Mouse (Mus musculus): Measurements from ENCODE around the gene Vti1a. TPM values are rescaled to one million over a fixed set of nuclear protein-coding genes. Genes with fewer than 3 reads are reported as not detected.

The Vti1a gene
- total RNA-seq (2017) = 31.8 and 44.3 TPM in 2 replicates

DNA sequence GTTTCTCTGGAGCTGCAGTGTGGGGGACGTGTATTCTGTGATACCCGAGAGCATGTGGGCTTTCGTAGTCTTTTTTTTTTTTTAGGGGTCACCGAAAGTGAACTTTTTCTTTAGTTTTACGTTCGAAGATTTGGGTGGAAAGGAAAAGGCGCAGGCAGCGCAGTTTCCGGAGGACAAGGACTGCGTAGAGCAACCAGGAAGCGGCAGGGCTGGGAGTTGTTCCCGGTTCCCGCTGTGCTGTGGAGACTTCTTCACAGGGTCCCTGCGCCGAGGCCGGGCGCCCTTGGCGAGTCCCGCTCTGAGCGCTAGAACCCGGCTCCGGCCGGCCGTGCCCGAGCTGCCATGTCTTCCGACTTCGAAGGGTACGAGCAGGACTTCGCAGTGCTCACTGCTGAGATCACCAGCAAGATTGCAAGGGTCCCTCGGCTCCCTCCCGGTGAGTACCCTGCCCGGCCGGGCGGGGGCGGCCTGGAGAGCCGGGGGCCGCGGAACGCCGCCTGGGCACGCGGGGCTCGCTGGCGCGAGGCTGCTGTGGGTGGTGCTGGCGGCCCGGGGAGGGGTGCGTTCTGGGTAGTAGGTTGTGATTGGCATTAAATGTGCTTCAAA is at the start of gene Vti1a:
Vti1a (plus strand) TSS at position 187 of the 606 bp plus-strand sequence.
- peak; percentile 84 for ATAC-seq (replicated peaks in 1 of 2; ENCODE audit: insufficient read depth in 1 of 2, low FRiP score in 2 of 2, low TSS enrichment in 1 of 2, low read depth in 1 of 2, poor library complexity in 2 of 2, severe bottlenecking in 2 of 2)

DNA sequence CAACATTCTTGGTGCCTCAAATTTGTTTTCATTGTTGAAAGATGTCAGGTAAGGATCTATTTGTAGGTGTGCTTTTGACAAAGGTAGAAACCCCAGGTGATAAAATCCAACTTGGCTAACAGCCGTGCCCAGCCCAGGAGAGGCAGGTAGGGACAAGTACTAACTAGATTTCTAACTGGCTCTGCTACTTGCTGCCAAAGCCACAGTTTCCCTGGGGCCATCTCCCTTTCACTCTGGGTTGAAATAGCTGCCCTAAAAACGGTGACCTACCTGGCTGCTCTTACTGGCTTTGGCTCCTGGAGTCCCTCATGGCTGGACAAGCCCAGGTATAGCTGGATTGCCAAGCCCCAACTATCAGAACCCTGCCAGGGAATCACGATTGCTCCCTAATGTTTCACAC is 49.3 kb upstream of the Vti1a start:
- ATAC-seq (replicated peaks in 1 of 2; ENCODE audit: insufficient read depth in 1 of 2, low FRiP score in 2 of 2, low TSS enrichment in 1 of 2, low read depth in 1 of 2, poor library complexity in 2 of 2, severe bottlenecking in 2 of 2) = no peak

DNA sequence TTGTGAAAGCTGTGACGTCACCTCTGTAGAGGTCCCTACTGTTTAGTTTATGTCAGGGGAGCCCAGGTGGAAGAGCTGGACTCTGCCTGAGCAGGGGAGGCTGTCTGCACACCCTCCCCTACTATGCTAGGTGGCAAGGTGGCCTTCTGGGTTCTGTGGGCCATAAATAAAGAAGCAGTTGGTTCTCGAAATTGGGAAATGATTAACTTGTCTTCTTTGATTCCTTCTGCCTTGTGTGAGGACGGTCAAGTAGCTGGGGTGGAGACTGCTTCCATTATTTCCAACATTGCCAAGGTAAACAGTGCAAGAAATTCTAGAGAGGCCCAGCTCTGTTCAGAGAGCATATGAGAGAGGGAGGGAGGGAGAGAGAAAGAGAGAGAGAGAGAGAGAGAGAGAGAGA is 47.9 kb upstream of the Vti1a start:
- no peak for ATAC-seq (replicated peaks in 1 of 2; ENCODE audit: insufficient read depth in 1 of 2, low FRiP score in 2 of 2, low TSS enrichment in 1 of 2, low read depth in 1 of 2, poor library complexity in 2 of 2, severe bottlenecking in 2 of 2)

DNA sequence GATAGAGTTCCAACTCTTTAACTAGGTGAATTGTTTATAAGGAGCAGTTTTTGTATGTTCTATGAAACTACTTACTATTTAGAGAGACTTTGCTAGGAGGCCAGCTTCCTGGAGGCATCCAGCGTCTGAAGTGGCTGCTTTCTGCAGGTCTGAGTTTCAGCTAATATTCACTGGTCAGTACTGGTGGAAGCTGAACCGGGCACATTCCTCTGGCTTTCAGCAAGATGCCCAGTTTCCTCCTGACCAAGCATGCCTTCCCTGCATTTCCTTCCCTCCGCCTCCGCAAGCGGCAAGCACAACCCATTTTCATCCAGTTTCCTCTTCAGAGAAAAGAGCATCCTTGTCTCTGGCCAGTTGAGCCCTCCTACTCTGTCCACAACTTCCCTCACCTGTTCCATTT is 47.0 kb upstream of the Vti1a start:
- no peak for ATAC-seq (replicated peaks in 1 of 2; ENCODE audit: insufficient read depth in 1 of 2, low FRiP score in 2 of 2, low TSS enrichment in 1 of 2, low read depth in 1 of 2, poor library complexity in 2 of 2, severe bottlenecking in 2 of 2)

DNA sequence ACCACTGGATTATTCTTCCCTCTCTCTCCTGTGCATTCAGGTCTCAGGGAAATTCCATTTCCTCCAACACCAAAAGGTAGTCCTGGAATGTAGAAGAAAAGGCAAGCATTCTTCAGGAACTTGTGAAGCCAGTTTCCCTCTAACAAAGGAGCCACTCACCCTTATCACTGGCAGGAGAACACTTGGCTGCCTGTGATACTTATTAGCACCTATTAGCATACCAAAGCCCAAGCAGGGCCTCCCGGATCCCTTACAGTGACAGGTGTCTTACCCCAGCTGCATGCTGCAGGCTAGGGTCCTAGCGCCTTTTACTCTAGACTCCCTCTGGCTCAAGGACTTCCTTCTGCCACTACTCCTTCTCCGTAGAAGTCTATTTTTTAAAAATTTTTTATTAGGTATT is 44.6 kb upstream of the Vti1a start:
- ATAC-seq (replicated peaks in 1 of 2; ENCODE audit: insufficient read depth in 1 of 2, low FRiP score in 2 of 2, low TSS enrichment in 1 of 2, low read depth in 1 of 2, poor library complexity in 2 of 2, severe bottlenecking in 2 of 2) = no peak

DNA sequence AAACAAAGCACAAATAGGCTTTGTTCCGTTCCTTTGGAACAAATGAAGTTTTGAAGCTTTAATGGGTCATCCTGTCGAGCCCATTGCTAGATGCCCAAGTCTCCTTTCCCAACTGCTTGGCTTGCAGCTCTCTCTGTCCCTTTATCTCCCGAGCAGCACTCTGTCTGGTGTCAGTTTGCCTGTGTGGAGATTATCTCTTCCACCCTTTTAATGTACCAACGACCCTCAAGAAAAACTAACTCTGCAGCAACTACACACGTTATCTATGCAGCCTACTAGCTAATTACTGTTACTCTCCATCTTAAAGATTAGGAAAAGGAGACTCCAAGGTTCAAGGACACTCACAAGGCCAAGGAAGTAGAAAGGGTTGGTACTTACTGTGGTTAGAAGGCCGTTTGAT is 42.8 kb upstream of the Vti1a start:
- no peak for ATAC-seq (replicated peaks in 1 of 2; ENCODE audit: insufficient read depth in 1 of 2, low FRiP score in 2 of 2, low TSS enrichment in 1 of 2, low read depth in 1 of 2, poor library complexity in 2 of 2, severe bottlenecking in 2 of 2)

DNA sequence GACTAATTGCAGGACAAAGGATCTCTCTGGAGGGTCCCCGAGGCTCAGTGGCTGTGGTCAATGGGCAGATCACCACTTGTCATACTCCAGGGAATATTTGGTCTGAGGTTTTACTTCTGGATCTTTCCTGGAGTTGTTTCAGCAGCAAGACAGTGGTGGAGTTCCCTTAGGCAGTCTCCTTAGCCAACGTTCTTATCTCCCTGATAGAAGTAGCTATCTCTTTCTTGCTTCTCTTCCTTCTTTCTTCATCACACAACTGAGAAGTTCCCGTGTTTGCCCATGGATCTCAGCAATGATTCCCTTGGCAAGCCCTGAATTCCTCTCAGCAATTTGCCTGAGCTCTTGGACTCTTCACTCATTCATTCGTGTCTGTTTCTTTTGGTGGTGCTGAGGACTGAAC is 40.0 kb upstream of the Vti1a start:
- ATAC-seq (replicated peaks in 1 of 2; ENCODE audit: insufficient read depth in 1 of 2, low FRiP score in 2 of 2, low TSS enrichment in 1 of 2, low read depth in 1 of 2, poor library complexity in 2 of 2, severe bottlenecking in 2 of 2) = no peak

DNA sequence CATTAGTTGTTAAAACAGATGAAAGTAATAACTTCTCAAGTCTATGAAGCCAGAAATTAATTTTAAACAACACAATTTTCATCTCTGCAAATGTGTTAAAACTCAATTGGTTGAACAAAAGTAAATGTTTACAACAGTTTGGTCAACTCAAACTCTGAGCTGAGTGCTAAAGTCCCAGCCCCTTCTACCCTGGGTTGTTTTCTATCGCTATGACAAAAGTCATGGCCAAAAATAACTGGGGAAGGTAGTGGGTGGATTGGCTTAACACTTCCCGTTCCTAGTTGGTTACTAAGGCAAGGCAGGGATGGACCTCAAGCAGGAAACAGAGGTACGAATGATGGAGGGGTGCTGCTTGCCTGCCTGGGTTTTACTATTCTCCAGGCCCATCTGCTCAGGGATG is 39.3 kb upstream of the Vti1a start:
- no peak for ATAC-seq (replicated peaks in 1 of 2; ENCODE audit: insufficient read depth in 1 of 2, low FRiP score in 2 of 2, low TSS enrichment in 1 of 2, low read depth in 1 of 2, poor library complexity in 2 of 2, severe bottlenecking in 2 of 2)

DNA sequence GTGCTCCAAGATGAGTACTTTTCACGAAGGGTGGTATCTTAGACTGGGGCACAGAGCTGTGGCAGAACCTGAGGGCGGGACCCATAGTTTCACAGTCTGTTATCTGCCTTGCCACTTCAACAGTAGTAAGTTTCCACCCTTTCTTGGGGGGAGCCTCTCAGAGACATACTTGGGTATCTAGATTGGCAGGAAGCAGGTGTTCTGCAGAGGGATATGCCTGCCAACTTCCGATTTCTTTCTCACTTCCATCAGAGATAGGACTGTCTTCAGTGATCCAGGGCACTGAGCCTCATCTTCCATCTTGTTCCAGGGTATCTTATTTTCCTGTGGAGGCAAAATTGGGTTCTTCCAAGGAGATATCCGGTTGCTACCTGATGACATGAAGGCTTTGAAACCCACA is 32.0 kb upstream of the Vti1a start:
- ATAC-seq (replicated peaks in 1 of 2; ENCODE audit: insufficient read depth in 1 of 2, low FRiP score in 2 of 2, low TSS enrichment in 1 of 2, low read depth in 1 of 2, poor library complexity in 2 of 2, severe bottlenecking in 2 of 2) = peak; percentile 42 to 56; a peak in 2 of 4 replicates

DNA sequence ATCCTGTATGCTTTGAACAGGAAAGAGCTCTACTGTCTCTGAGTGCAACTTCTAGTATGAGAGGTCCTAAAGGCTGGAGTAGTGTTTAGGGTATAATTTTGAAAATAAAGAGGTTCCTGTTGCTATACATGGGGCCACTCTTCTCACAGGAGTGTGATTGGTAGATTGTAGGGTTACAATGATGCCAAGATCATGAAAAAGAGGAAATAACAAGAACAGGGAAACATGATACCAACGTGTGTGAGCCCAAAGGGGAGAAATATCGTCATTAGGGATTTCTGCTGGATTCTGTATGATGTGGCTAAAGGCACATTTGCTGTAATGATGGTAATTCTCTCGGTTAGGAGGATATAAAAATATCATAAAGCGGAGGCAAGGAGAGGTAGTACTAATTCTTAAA is 30.1 kb upstream of the Vti1a start:
- ATAC-seq (replicated peaks in 1 of 2; ENCODE audit: insufficient read depth in 1 of 2, low FRiP score in 2 of 2, low TSS enrichment in 1 of 2, low read depth in 1 of 2, poor library complexity in 2 of 2, severe bottlenecking in 2 of 2) = no peak

DNA sequence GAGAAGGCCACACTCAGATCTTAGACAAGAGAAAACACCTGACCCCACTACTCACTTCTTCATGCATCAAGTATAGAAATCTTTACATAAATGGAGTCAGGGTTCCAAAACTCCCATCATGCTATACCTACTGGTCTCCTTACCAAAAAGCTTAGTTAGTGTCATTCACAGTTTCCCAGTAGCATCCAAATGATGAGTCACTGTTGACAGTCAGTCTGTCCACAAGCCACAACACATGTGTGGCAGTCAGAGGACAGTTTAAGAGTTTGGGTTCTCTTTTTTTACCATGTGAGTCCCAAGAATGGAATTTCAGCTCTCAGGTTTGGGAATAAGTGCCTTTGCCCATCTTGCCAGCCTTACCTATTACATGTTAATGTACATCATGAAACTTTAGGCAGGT is 27.1 kb upstream of the Vti1a start:
- ATAC-seq (replicated peaks in 1 of 2; ENCODE audit: insufficient read depth in 1 of 2, low FRiP score in 2 of 2, low TSS enrichment in 1 of 2, low read depth in 1 of 2, poor library complexity in 2 of 2, severe bottlenecking in 2 of 2) = no peak

DNA sequence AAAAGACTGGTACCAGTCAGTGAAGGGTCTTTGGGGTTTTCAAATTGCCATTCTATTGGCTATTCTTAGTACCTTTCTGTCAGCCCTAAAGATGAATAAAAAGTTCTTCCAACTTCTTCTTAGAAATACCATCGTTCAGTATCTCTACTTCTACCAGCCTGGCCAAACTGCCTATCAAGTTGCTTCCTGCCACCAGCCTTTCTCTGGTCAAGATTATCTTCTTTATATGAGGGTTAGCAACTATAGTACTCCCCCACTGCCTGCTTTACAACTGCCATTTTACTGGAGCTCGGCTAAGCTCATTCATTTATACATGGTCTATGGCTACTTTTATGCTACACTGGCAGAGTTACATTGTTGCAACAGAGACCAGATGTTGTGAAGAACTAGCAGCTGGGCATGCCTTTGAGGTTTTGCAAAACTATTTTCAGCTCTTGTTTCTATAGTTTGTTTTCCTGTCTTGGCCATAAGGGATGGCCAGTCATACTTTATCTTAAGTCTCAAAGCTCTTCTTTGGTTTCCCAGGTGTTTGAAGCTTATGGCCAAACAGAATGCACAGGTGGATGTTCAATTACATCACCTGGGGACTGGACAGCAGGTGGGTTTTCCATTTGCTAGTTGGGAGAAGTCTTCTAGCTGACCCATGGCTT is 25.3 kb upstream of the Vti1a start:
- ATAC-seq (replicated peaks in 1 of 2; ENCODE audit: insufficient read depth in 1 of 2, low FRiP score in 2 of 2, low TSS enrichment in 1 of 2, low read depth in 1 of 2, poor library complexity in 2 of 2, severe bottlenecking in 2 of 2) = no peak

DNA sequence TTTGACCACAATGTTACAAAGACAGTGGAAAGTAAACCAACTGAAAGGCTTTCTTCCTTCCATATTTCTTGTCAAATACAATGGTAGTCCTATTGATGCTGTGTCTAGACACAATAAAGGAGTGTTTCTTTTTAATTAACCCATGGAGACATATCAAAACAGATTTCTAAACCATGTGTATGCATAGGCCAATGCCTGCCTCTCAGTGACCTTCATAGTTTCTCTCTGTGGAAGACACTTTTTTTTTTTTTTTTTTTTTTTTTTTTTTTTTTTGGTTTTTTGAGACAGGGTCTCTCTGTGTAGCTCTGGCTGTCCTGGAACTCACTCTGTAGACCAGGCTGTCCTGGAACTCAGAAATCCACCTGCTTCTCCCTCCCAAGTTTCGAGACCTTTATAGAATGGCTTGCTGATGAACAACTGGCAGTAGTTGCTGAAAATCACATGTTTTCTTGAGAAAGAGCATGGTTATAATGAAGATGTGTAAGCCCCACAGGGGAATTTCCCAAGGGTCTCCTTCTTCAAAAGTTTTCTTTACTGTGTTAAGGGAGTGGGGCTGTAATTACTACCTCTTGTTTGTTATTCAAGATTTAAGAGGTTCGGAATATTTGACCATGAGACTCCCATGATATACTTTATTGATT is 23.8 kb upstream of the Vti1a start:
- ATAC-seq (replicated peaks in 1 of 2; ENCODE audit: insufficient read depth in 1 of 2, low FRiP score in 2 of 2, low TSS enrichment in 1 of 2, low read depth in 1 of 2, poor library complexity in 2 of 2, severe bottlenecking in 2 of 2) = no peak

DNA sequence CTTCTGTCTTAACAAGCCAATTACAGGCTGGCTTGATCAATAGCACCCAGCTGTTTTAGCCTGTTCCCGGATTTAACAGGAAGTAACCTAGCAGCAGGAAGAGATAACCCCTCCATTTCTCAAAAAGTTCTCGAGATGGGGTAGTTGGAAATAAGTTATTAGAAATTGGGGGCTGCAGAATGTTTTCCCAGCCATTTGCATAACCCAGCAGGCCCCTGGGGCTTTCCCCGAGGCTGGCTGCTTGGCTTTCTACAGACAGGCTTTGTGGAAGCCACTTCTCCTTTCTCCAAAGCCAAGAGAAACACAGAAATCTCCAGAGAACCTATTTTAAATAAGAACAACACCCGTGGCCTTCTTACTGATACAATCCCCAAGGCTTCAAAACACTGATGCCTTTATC is 22.9 kb upstream of the Vti1a start:
- no peak for ATAC-seq (replicated peaks in 1 of 2; ENCODE audit: insufficient read depth in 1 of 2, low FRiP score in 2 of 2, low TSS enrichment in 1 of 2, low read depth in 1 of 2, poor library complexity in 2 of 2, severe bottlenecking in 2 of 2)

DNA sequence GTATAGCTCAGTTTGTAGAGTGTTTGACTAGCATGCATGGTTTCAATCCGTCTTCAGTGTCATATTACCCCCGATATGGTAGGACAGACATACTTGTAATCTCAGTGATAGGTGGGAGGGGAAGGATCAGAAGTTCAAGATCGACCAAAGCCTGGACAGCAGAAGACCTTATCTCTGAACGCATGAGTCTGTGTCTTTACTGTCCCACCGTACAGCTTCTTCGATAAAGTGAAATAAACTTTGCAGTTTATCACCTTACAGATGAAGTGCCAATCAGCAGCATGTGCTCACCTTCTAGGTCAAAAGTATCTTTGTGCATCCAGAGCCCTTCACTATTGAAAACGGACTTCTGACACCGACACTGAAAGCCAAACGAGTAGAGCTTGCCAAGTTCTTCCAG is 21.0 kb upstream of the Vti1a start:
- no peak for ATAC-seq (replicated peaks in 1 of 2; ENCODE audit: insufficient read depth in 1 of 2, low FRiP score in 2 of 2, low TSS enrichment in 1 of 2, low read depth in 1 of 2, poor library complexity in 2 of 2, severe bottlenecking in 2 of 2)

DNA sequence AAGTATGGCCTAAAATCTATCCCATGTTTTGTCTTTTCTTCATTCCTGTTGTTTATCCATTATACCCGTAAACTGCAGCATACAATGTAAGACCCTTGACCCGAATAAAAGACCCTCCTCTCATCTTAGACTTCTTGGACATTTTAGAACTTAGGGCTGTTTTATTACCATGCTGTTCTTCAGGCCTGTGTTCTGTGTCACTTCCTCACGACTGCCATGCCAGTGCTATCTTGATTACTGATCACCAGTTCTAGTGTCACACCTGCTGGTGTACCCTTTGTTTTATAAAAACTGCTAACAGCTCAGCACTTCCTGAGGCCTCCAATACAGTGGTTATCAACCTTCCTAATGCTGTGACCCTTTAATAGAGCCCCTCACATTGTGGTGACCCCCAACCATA is 20.5 kb upstream of the Vti1a start:
- no peak for ATAC-seq (replicated peaks in 1 of 2; ENCODE audit: insufficient read depth in 1 of 2, low FRiP score in 2 of 2, low TSS enrichment in 1 of 2, low read depth in 1 of 2, poor library complexity in 2 of 2, severe bottlenecking in 2 of 2)

DNA sequence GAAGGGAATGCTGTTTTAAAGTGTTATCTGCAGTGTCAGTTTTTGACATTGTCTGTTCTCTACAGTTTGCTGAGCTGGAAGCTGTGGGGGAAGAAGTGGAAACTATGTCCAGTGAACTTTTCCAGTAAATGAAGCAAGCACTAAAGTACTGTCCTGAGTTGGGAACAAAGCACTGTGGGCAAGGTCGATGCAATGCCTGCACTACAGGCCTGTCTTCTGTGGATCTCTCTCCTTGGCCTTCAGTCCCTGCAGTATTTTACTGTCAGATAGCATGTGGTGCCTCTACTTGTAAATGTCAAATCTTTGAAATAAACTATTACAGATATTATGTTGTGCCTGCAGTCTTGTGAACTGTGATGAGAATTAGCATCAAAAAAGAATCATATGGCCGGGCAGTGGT is 19.8 kb upstream of the Vti1a start:
- no peak for ATAC-seq (replicated peaks in 1 of 2; ENCODE audit: insufficient read depth in 1 of 2, low FRiP score in 2 of 2, low TSS enrichment in 1 of 2, low read depth in 1 of 2, poor library complexity in 2 of 2, severe bottlenecking in 2 of 2)

DNA sequence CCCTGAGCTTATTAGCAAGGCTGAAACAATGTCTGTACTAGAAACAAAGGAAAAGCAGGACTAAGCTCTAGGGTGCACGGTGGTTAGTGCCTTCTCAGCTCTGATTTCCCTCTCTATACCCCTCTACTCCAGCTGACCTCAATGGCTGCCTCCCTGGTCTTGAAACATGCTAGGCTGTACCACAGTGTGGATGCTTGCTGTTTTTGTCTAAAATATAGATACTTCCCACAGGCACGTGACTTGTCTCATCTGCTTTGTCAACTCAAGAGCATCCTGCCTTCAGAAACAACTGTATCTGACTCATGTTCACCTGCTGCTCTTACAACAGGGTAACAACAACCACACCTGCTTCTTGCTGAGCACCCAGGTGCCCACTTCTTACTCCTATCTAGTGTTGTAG is 18.6 kb upstream of the Vti1a start:
- ATAC-seq (replicated peaks in 1 of 2; ENCODE audit: insufficient read depth in 1 of 2, low FRiP score in 2 of 2, low TSS enrichment in 1 of 2, low read depth in 1 of 2, poor library complexity in 2 of 2, severe bottlenecking in 2 of 2) = no peak

DNA sequence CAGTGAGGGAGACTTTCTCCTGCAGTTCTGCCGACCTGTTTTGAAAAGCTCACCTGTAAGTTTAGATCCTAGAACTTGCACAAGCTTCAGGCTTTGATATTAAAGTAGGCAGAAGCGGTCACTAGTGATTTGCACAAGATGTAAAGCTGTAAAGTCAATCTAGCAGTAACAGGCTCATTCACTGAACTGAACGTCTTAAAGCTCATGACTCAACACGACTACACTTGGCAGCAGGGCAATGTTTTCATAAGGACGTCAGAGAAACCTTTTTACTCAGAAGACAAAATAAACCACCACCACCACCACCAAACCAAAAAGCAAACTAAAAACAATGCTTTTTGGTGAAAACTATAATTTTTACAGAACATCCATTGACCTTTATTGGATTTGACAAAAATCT is 18.1 kb upstream of the Vti1a start:
- no peak for ATAC-seq (replicated peaks in 1 of 2; ENCODE audit: insufficient read depth in 1 of 2, low FRiP score in 2 of 2, low TSS enrichment in 1 of 2, low read depth in 1 of 2, poor library complexity in 2 of 2, severe bottlenecking in 2 of 2)
